Mouse (Mus musculus) bone marrow, adult 2 months (tissue): Measurements from ENCODE around the gene Fbln1.

Experiments used
- CTCF ChIP-seq: fragments of 200-500 bp; IDR thresholded peaks from 2 replicates; pipeline ENCODE4 v1.5.1; 2011; ENCODE audit warnings: low read length, control low read depth; ENCODE audit not compliant: control insufficient read depth, insufficient read depth
- POLR2A ChIP-seq: fragments of 200-500 bp; IDR thresholded peaks from 2 replicates; pipeline ENCODE4 v1.6.1; 2011; ENCODE audit warnings: low read depth, mild to moderate bottlenecking, control low read depth, low read length, borderline replicate concordance; ENCODE audit not compliant: control insufficient read depth

GRCm38 (mm10) chr15:85277221-85277620 is 71.5 kb downstream of the Fbln1 start:
- TF ChIP-seq POLR2A (no peak), CTCF (no peak)
